Mouse (Mus musculus): ENCODE results near the gene Spg7.

GRCm38 (mm10) chr8:123014429-123014828 lies 48.3 kb upstream of the Spg7 start:
- TF ChIP-seq CTCF (IDR thresholded peaks at IDR 0.05): no peak
- TF ChIP-seq POLR2A (IDR thresholded peaks at IDR 0.05; ENCODE audit: insufficient read depth, low read depth, low read length): no peak

Measured in heart, adult 2 months (tissue).